Mouse (Mus musculus) hindbrain, postnatal 0 days (tissue): ENCODE results near the gene Paqr8. TPM values are rescaled to one million over a fixed set of nuclear protein-coding genes. Genes with fewer than 3 reads are reported as not detected.

Experiments
- ATAC-seq: fragments of 200-750 bp; cut with Nextera tagmentation; 2 replicates; pipeline ENCODE4 v1.8.0; 2017; ENCODE audit warnings: mild to moderate bottlenecking, moderate TSS enrichment, moderate library complexity
- DNase-seq: peaks from one replicate; pipeline ENCODE4 v3.0.0-alpha.2; 2015; ENCODE audit warnings: low spot score
- H3K27ac ChIP-seq: fragments of 300-500 bp; sonication (generic); 2 replicates; pipeline ENCODE4 v1.5.1; 2014; ENCODE audit warnings: mild to moderate bottlenecking
- H3K27me3 ChIP-seq: fragments of 300-500 bp; sonication (generic); 2 replicates; pipeline ENCODE4 v1.6.1; 2014; ENCODE audit warnings: low read length, mixed read lengths; ENCODE audit not compliant: insufficient read depth
- H3K36me3 ChIP-seq: fragments of 300-500 bp; sonication (generic); 2 replicates; pipeline ENCODE4 v1.6.1; 2014; ENCODE audit warnings: low read length, mixed read lengths; ENCODE audit not compliant: insufficient read depth
- H3K4me1 ChIP-seq: fragments of 300-500 bp; sonication (generic); 2 replicates; pipeline ENCODE4 v1.6.1; 2014; ENCODE audit warnings: antibody characterized with exemption, low read length, mixed read lengths; ENCODE audit not compliant: insufficient read depth
- H3K4me2 ChIP-seq: fragments of 300-500 bp; sonication (generic); 2 replicates; pipeline ENCODE4 v1.6.1; 2014; ENCODE audit warnings: low read depth, mild to moderate bottlenecking, low read length, moderate library complexity, mixed read lengths
- H3K4me3 ChIP-seq: fragments of 300-500 bp; sonication (generic); 2 replicates; pipeline ENCODE4 v1.5.1; 2014; ENCODE audit warnings: low read length
- H3K9ac ChIP-seq: fragments of 300-500 bp; sonication (generic); replicated peaks from 2 replicates; pipeline ENCODE4 v1.6.1; 2014; ENCODE audit warnings: mild to moderate bottlenecking, low read length, moderate library complexity, mixed read lengths
- H3K9me3 ChIP-seq: fragments of 300-500 bp; sonication (generic); 2 replicates; pipeline ENCODE4 v1.6.1; 2016; ENCODE audit warnings: low read length, mixed read lengths
- CTCF ChIP-seq: IDR thresholded peaks from 2 replicates; pipeline ENCODE4 v1.5.1; 2016; ENCODE audit warnings: antibody characterized with exemption, control low read depth, low read depth
- WGBS: fragments of 180-500 bp; shearing (Covaris S2); extraction: QIAGEN DNeasy Blood & Tissue Kit; methylation state at CpG from one replicate; pipeline ENCODE4 v1.1.7; 2014; 5-methylcytosine and 5-hydroxymethylcytosine counted together
- polyA plus RNA-seq: library from polyadenylated mRNA; unstranded; fragments of >200 nt; fragmentation: Nextera tagmentation; extraction: Ambion mirVana; gene quantifications from 2 replicates; pipeline ENCODE4 v1.2.1, GENCODE M21; 2015
- total RNA-seq: library from RNA; depleted of rRNA; stranded (reverse); fragments of >200 nt; gene quantifications from 2 replicates; pipeline ENCODE4 v1.2.3, GENCODE M21; 2014

The Paqr8 gene
- total and polyA plus RNA-seq, 2 experiments from 2014 or later = 47.8 to 212 TPM

GRCm38 (mm10) chr1:20933457-20933856 lies 43.1 kb downstream of the Paqr8 start:
- peak; percentile 93 for ATAC-seq

DNA sequence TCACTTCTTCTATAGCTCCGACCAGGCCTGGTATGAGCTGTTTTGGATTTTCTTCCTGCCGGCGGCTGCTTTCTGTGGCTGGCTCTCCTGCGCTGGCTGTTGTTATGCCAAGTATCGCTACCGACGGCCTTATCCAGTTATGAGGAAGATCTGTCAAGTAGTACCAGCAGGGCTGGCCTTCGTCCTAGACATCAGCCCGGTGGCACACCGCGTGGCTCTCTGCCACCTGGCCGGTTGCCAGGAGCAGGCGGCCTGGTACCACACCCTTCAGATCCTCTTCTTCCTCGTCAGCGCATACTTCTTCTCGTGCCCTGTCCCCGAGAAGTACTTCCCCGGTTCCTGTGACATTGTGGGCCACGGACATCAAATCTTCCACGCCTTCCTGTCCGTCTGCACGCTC lies 44.7 kb downstream of the Paqr8 start:
- no peak overlapping the region for H3K4me3 ChIP-seq
- H3K27ac ChIP-seq = 0 out of 2 replicates have a peak overlapping the region, but pooled peaks have one; percentile 20
- no peaks in the 10 kb centered on the region for H3K9me3 ChIP-seq
- H3K27me3 ChIP-seq = no peaks in the 10 kb centered on the region
- ATAC-seq (peak; percentile 43; the same call in 1 of the 2 replicates), DNase-seq (peak; percentile 52)
- 51% methylated on average over 22 of the region's 22 CpGs for WGBS
- no peak overlapping the region for H3K4me2 ChIP-seq
- peaks cover 5% of the 10 kb centered on the region for H3K36me3 ChIP-seq
- TF ChIP-seq CTCF = no peak
- no peak overlapping the region for H3K9ac ChIP-seq
- H3K4me1 ChIP-seq = no peaks in the 10 kb centered on the region

More at GRCm38 (mm10) chr1:20933457-20933856, 43.1 kb downstream of the Paqr8 start:
- Histone ChIP-seq H3K27me3 (no peaks in the 10 kb centered on the region), H3K27ac (no peak overlapping the region), H3K9ac (no peak overlapping the region), H3K9me3 (no peaks in the 10 kb centered on the region), H3K4me3 (no peak overlapping the region), H3K4me2 (no peak overlapping the region), H3K36me3 (peaks cover 5% of the 10 kb centered on the region), H3K4me1 (no peaks in the 10 kb centered on the region)
- WGBS = 17% methylated on average over 7 of the region's 7 CpGs
- peak; percentile 86 for DNase-seq
- TF ChIP-seq CTCF = peak; percentile 89

GRCm38 (mm10) chr1:20939046-20939445 lies 48.6 kb downstream of the Paqr8 start:
- TF ChIP-seq CTCF = peak; percentile 92
- H3K36me3 ChIP-seq = peaks cover 5% of the 10 kb centered on the region
- 32% methylated on average over 3 of the region's 3 CpGs for WGBS
- H3K9ac ChIP-seq = no peak overlapping the region
- H3K27ac ChIP-seq = no peak overlapping the region
- DNase-seq (peak; percentile 89), ATAC-seq (peak; percentile 81)
- H3K27me3 ChIP-seq = no peaks in the 10 kb centered on the region
- no peak overlapping the region for H3K4me2 ChIP-seq
- H3K4me1 ChIP-seq = no peaks in the 10 kb centered on the region
- H3K9me3 ChIP-seq = no peaks in the 10 kb centered on the region
- no peak overlapping the region for H3K4me3 ChIP-seq

GRCm38 (mm10) chr1:20940151-20940550 lies 49.7 kb downstream of the Paqr8 start:
- 77% methylated on average over 16 of the region's 16 CpGs for WGBS
- Histone ChIP-seq H3K9ac (no peak overlapping the region), H3K4me2 (no peak overlapping the region), H3K4me3 (no peak overlapping the region), H3K27me3 (no peaks in the 10 kb centered on the region), H3K4me1 (no peaks in the 10 kb centered on the region), H3K27ac (no peak overlapping the region), H3K36me3 (peaks cover 5% of the 10 kb centered on the region; the same call in 1 of the 2 replicates), H3K9me3 (no peaks in the 10 kb centered on the region)
- ATAC-seq (0 out of 2 replicates have a peak, but pooled peaks have one; percentile 11), DNase-seq (no peak)
- no peak for TF ChIP-seq CTCF

DNA sequence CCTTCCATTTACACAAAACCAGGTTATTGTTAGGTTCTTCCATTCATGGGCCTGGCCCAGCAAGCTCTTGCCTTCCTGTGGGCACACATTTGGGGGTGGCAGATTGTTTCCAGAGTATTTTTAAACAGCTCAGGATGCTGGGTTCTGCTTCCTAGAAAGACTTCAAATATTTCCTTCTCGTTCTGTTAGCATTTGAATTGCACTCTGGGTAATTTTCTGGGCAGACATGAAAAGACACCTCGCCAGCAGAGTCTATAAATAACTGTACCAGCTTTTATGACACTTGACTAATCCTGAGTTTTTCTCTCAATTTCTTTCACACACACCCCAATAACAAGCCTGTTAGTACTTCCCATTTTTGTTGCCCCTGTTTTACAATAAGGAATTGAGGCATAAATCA lies 50.9 kb downstream of the Paqr8 start:
- Histone ChIP-seq H3K27ac (no peak overlapping the region), H3K36me3 (peaks cover 5% of the 10 kb centered on the region; the same call in 1 of the 2 replicates), H3K4me3 (no peak overlapping the region), H3K4me2 (no peak overlapping the region), H3K9me3 (no peaks in the 10 kb centered on the region), H3K27me3 (no peaks in the 10 kb centered on the region), H3K9ac (no peak overlapping the region), H3K4me1 (no peaks in the 10 kb centered on the region)
- ATAC-seq (no peak), DNase-seq (no peak)
- 67% methylated on average over 2 of the region's 2 CpGs for WGBS
- no peak for TF ChIP-seq CTCF

GRCm38 (mm10) chr1:20941857-20942256 lies 51.5 kb downstream of the Paqr8 start:
- Histone ChIP-seq H3K9me3 (no peaks in the 10 kb centered on the region), H3K4me1 (no peaks in the 10 kb centered on the region), H3K36me3 (no peaks in the 10 kb centered on the region; the same call in 1 of the 2 replicates), H3K27me3 (no peaks in the 10 kb centered on the region), H3K4me2 (no peak overlapping the region), H3K4me3 (no peak overlapping the region), H3K9ac (no peak overlapping the region), H3K27ac (no peak overlapping the region)
- DNase-seq (no peak), ATAC-seq (no peak)
- WGBS = 90% methylated on average over 7 of the region's 7 CpGs
- TF ChIP-seq CTCF = no peak

- DNase-seq (no peak), ATAC-seq (no peak)
- Histone ChIP-seq H3K27ac (no peak overlapping the region), H3K9me3 (no peaks in the 10 kb centered on the region), H3K4me2 (no peak overlapping the region), H3K4me3 (no peak overlapping the region), H3K9ac (no peak overlapping the region), H3K36me3 (no peaks in the 10 kb centered on the region; the same call in 1 of the 2 replicates), H3K4me1 (no peaks in the 10 kb centered on the region), H3K27me3 (no peaks in the 10 kb centered on the region)
- 96% methylated on average over 2 of the region's 2 CpGs for WGBS
- peak; percentile 37 for TF ChIP-seq CTCF
Observed at GRCm38 (mm10) chr1:20943016-20943415, 52.6 kb downstream of the Paqr8 start.
